Mouse (Mus musculus) heart, adult 2 months (tissue): ENCODE results near the gene Nr1d2.
"Not testable (repeated sequence)": the region's sequence is repeated elsewhere in the genome, so short reads cannot be mapped to it uniquely, and the experiment has no call there.

ENCODE experiments used
- CTCF ChIP-seq: fragments of 200-600 bp; IDR thresholded peaks from 2 replicates; pipeline ENCODE4 v1.8.1; 2022; ENCODE audit warnings: antibody characterized with exemption, mild to moderate bottlenecking, moderate library complexity
- POLR2A ChIP-seq: fragments of 200-500 bp; IDR thresholded peaks from 2 replicates; pipeline ENCODE4 v1.6.1; 2011; ENCODE audit warnings: mild to moderate bottlenecking, low read depth, low read length, control low read depth; ENCODE audit not compliant: insufficient read depth

- TF ChIP-seq CTCF, POLR2A: not testable (repeated sequence)
Observed at GRCm38 (mm10) chr14:18229751-18230150, 9.2 kb downstream of the Nr1d2 start.
